Mouse (Mus musculus) 3134 (cell line): ENCODE results near the gene Ppil6.
A peak's percentile ranks its signal among the peaks of the same experiment; 100 is the strongest.

Source experiments
- DNase-seq: peaks from one replicate; pipeline ENCODE4 v3.0.0-alpha.2; 2011; ENCODE audit warnings: low spot score; ENCODE audit not compliant: insufficient read length; ENCODE audit errors: extremely low read depth

Ppil6 gene

DNA sequence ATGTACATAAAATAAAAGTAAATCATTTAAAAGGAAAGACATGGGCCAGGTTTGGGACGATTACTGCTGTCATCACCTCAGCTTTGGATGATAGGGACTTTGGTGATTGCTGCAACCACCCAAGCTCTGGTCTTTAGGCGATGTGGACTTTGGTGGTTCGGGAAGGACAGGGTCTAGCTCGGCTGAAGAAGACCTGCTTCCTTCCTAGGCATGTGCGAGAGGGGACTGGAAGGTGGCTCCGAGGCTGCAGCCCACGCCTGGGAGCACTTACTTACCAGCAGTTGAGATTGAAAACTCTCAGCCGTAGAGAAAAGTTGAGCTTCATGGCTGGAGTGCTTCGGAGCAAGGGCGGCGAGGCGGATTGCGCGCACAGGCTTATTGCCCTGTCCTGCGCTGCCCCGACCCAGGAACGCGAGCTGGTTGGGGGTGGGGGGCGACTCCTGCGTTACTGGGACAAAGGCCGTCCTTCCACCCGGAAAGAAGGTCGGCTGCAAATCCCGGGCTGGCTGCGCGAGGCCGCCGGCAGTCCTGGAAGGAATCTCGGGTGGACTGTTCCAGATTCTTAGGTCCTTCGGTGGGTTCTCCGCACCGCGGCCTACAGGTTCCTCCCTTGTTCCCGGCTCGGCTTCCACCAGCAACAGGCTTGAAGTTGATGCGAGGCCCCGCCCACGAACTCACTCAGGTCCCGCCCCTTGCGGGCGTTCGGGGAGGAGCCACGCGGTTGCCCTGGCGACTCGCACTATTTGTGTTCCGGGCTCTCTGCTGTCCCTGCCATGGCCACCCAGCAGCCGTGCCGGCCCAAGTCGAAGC is at the start of gene Ppil6, which contains the start of gene Smpd2:
Ppil6 (plus strand) TSS at position 732 of the 810 bp plus-strand sequence.
Smpd2 (minus strand) TSS at position 662 of the 810 bp plus-strand sequence.
- DNase-seq = peak; percentile 89

DNA sequence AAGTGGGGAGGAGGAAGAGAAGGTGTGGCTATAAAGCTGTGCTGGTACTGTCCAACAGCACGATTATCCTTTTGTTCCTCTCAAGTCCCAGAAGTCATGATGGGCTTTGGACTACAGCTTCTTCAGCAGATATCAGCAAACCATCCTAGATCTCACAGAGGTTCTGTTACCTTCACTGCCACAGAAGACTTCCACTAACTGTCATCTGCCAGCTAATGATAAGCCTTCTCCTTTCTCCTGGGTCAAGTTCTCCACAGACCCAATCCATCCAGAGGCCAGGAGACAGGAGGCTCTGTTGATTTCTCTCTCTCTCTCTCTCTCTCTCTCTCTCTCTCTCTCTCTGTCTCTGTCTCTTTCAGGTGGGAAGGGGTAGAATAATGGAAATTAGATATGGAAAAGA is 42.0 kb upstream of the Ppil6 start:
- DNase-seq = no peak

GRCm38 (mm10) chr10:41449684-41450083 is 40.6 kb upstream of the Ppil6 start:
- DNase-seq = no peak

DNA sequence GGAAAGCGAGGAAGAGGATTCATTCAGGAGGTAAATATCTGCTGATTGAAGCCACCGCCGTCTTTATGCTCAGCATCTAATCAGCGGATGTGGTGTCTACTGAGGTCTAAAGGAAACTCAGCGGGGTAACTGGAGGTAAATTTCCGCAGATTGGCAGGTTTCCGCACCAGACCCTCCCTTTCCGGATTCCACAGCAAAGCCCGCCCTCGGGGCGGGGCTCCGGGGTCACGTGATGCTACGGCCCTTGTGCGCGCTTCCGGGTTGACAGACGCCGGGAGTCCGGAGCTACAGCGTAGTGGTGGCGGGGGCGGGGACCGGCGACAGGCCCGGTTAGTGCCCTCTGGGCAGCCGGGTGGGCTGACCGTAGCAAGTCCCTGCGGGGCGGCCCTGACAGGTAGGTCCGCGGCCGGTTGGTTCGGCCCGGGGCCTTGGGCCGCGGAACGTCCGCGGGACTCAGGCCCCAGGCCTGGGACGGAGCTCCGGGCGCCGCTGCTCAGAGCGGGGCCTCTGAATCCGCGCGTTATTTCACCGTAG is 40.0 kb upstream of the Ppil6 start, which contains the start of gene Zbtb24:
Zbtb24 (plus strand) TSS at position 247 of the 534 bp plus-strand sequence.
- DNase-seq = peak; percentile 97

DNA sequence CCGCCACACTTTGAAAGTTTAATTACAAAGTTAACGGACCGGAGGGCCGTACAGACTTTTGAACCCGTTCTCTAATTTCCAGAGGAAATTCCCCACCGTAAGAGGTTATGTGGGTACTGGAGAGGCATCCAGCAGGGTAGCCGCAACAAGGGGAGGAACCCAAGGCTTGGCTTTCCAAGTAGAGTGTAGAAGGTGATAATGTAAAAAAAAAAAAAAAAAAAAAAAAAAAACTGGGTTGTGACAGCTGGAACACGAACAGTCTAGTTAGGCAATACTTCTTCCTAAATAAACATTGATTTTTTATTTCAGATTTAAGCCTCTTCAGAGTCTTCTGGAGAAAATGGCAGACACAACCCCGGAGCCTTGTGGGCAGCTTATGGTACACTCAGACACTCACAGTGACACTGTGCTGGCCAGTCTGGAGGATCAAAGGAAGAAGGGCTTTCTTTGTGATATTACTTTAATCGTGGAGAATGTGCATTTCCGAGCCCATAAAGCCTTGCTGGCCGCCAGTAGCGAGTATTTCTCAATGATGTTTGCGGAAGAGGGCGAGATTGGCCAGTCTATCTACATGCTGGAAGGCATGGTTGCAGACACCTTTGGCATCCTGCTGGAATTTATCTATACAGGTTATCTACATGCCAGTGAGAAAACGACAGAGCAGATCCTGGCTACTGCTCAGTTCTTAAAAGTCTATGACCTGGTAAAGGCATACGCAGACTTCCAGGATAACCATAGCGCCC is 39.3 kb upstream of the Ppil6 start:
- DNase-seq = no peak

DNA sequence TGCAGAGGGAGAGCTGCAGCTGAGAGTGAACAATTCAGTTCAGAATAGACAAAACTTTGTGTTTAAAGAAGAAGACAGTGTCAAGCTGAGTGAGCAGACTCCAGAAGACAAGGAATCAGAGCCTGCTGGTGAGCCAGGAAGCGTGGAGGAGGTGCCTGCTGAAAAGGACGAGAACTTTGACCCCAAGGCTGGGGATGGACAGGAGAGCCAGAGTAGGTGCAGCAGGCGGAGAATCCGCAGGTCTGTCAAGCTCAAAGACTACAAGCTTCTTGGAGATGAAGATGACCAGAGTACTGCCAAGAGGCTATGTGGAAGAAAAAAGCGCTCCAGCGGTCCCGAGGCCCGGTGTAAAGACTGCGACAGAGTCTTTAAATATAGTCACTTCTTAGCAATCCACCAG is 38.6 kb upstream of the Ppil6 start:
- DNase-seq = no peak

DNA sequence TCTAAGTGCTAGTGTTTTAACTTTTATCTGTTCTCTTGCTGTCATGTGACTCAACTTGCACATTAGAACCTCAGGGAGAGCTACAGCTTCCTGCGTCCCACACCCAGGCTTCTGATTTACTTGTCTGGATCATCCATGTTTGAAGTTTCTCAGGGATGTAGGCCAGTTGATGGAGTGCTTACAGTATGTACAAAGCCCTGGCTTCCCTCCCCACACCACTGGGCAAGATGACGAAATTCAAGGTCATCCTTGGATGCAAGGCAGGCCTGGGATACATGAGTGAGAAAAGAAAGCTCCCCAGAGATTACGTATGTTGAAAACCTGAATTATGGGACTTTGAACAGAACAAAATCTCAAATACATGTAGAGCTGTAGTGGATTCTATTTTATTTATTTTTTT is 37.4 kb upstream of the Ppil6 start:
- DNase-seq = no peak

DNA sequence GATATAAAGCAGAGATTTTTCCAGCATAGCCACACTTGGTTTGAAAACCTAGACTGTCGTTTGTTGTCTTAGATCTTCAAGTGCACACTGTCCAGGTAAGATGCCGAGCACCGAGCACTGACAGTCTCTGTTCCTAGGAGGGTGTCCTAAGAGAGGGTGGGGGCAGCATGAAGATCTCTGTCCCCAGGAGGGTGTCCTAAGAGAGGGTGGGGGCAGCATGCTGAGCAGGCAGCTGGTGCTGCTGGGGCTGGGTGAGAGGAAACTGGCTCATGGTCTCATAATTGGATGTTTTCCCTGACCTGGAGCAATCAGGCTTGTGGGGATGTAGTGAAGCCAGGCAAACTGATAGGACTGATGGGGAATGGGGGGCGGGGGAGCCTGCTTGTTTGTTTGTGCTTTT is 30.2 kb upstream of the Ppil6 start:
- DNase-seq = no peak

DNA sequence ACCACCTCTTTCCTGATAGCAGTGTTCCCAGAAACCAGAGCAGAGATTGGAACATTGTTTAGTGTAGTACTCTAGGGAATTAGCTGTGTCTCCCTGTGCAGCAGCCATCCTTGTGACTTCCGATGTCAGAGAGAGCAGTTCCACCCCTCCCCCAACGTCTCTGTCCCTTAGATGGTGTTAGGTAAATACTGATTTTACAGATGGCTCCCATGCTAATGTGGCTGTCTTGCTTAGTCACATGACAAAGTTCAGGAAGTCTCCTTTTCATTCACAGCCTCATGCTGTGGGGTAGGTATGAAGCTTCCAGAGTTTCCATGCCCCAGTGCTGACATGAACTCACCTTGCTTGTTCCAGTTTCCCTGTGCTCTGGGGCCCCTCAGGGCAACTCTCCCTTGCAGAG is 29.7 kb upstream of the Ppil6 start:
- DNase-seq = no peak

DNA sequence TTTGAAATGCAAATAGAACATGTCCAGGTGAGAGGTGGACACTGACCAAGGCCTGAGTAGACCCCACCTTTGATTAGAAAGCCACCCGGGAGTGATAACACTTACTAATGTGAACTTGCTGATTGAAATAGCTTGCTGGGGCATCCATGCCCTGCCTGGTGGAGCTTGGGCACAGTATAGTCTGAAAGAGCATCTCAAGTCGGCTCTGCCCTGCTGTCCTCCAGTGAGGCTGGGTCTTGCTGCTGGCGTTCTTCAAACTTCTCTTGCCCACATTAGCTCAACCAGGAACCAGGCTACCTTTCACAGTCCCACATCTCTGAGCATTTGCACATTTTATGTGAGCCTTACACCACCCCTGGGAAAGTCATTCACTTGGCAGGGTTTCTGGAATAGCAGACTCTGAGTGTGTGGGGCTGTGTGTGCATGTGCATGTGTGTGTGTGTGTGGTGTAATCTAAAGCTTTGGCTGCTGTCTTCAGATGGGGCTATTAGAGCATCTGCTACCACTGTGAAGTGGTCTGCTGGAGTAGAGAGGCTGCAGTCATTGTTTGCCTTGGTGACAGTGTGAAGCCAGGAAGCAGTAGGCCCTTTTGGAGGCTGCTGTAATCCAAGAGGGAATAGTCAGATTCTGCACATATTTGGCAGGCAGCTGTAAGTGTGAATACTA is 29.0 kb upstream of the Ppil6 start:
- DNase-seq = no peak

GRCm38 (mm10) chr10:41464401-41464955 is 25.8 kb upstream of the Ppil6 start:
- DNase-seq = no peak

- DNase-seq = no peak
Measured at GRCm38 (mm10) chr10:41467325-41467724, 22.9 kb upstream of the Ppil6 start.

DNA sequence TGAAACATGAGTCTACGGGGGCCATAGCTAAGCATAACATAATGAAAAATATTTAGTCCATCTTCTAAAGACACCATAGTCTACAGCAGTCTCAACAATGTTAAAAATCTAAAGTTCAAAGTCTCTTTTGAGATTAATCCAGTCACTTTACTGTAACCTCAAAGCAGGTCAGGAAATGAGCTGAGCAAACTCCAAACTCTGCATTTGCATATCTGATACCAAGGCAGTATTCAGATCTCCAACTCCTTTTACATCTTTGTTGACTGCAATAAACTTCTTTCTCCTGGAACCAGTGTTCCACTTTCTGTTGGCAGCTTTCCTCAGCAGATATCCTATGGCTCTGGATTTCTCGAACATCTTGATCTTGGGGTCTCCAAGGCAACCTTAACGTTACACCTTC is 19.5 kb upstream of the Ppil6 start:
- no peak for DNase-seq

GRCm38 (mm10) chr10:41472534-41472933 is 17.7 kb upstream of the Ppil6 start:
- DNase-seq = no peak

- no peak for DNase-seq
Measured at GRCm38 (mm10) chr10:41472962-41473481, 17.2 kb upstream of the Ppil6 start.

GRCm38 (mm10) chr10:41473782-41474468 is 16.3 kb upstream of the Ppil6 start:
- no peak for DNase-seq

GRCm38 (mm10) chr10:41474981-41475391 is 15.3 kb upstream of the Ppil6 start:
- no peak for DNase-seq

GRCm38 (mm10) chr10:41476171-41477017 is 13.8 kb upstream of the Ppil6 start, which contains the start of gene Mical1:
Mical1 (plus strand) TSS chr10:41476314.
- DNase-seq = no peak

GRCm38 (mm10) chr10:41477018-41477277 is 13.3 kb upstream of the Ppil6 start:
- peak; percentile 54 for DNase-seq
